17 mouse cellular contexts compared by ENCODE assay signal in genomic region chr3:85340491-85340890, GRCm38 (mm10).
DNase-seq lines count a peak whose midpoint lies in the region; ATAC-seq and TF ChIP-seq lines count a peak whose summit lies in the region.
"Had no signal": no experiment of that assay in that cellular context is flagged by ENCODE, and none has a peak within 500 bp of the region (broad histone marks: within the 10 kb centered on the region; RNA-seq: fewer than 3 reads in every experiment).

No protein-coding gene starts in this region.

- no peak; the same call in 1 of the 2 replicates for TF ChIP-seq CTCF in left cerebral cortex, adult 2 months (IDR thresholded peaks at IDR 0.05)
- TF ChIP-seq CTCF in cortical plate, adult 2 months (IDR thresholded peaks at IDR 0.05; ENCODE audit: extremely low read depth, insufficient read depth, low read length): no peak

- intact Hi-C loops in left cerebral cortex, adult 2 months (cut with DNase I): loop anchor here (2.0 kb wide), 1 partner anchor 26 kb away; no protein-coding TSS in a partner anchor

- H3K27me3 ChIP-seq in heart, embryonic 16.5 days (ENCODE audit: control insufficient read depth, insufficient read depth, low read length): no peaks in the 10 kb centered on the region
- H3K27me3 ChIP-seq: CH12.LX; forebrain, embryonic 15.5 days; intestine, embryonic 15.5 days; midbrain, embryonic 13.5 days had no signal

- peak; percentile 6 for DNase-seq in embryo, embryonic 10.5 days (ENCODE audit: low spot score)
- DNase-seq in embryo, embryonic 10 days (ENCODE audit: low spot score): no peak
- DNase-seq in heart, adult 9 months (ENCODE audit: low spot score in 2 of 2): no peak
- no peak for DNase-seq in left cerebral cortex, adult 2 months (ENCODE audit: extremely low spot score in 1 of 2, low spot score in 2 of 2)
- no peak for DNase-seq in left cerebral cortex, adult 9 months (ENCODE audit: low spot score in 2 of 2)
- DNase-seq in cerebellum, postnatal 10 days: no peak
- DNase-seq: gastrocnemius, adult 2 months; lung, postnatal 36 days; thymus, postnatal 4 days had no signal

- H3K4me3 ChIP-seq in heart, embryonic 16.5 days (ENCODE audit: low read length): no peak overlapping the region
- no peak overlapping the region for H3K4me3 ChIP-seq in left cerebral cortex, adult 2 months
- no peak overlapping the region for H3K4me3 ChIP-seq in cortical plate, adult 2 months (ENCODE audit: insufficient read depth, low read length)
- H3K4me3 ChIP-seq: forebrain, embryonic 15.5 days; gastrocnemius, adult 2 months; intestine, embryonic 15.5 days; limb, embryonic 12.5 days; midbrain, embryonic 13.5 days had no signal

- peaks cover 16% of the 10 kb centered on the region for H3K4me1 ChIP-seq in heart, embryonic 16.5 days (ENCODE audit: control insufficient read depth, insufficient read depth, low read length)
- peaks cover 12% of the 10 kb centered on the region for H3K4me1 ChIP-seq in cortical plate, adult 2 months (ENCODE audit: control insufficient read depth, insufficient read depth, low read length)

- peak overlapping the region; percentile 55; the same call in 1 of the 2 replicates for H3K27ac ChIP-seq in heart, embryonic 16.5 days (ENCODE audit: low read length)
- H3K27ac ChIP-seq in left cerebral cortex, adult 2 months: peak overlapping the region; percentile 92
- H3K27ac ChIP-seq in cortical plate, adult 2 months (ENCODE audit: insufficient read depth, low read length): peak overlapping the region; percentile 72
- H3K27ac ChIP-seq: forebrain, embryonic 15.5 days; gastrocnemius, adult 2 months; intestine, embryonic 15.5 days; limb, embryonic 12.5 days; liver, embryonic 14.5 days had no signal

- ATAC-seq in heart, embryonic 16.5 days (replicated peaks; ENCODE audit: extremely low read depth, insufficient read depth, low FRiP score): no peak
- ATAC-seq: forebrain, embryonic 15.5 days; midbrain, embryonic 13.5 days had no signal

- no peaks in the 10 kb centered on the region for H3K9me3 ChIP-seq in heart, embryonic 16.5 days (replicated peaks; ENCODE audit: control insufficient read depth, low read length)
- H3K9me3 ChIP-seq: forebrain, embryonic 15.5 days; intestine, embryonic 15.5 days; limb, embryonic 12.5 days; midbrain, embryonic 13.5 days had no signal

- TF ChIP-seq POLR2A in cortical plate, adult 2 months (IDR thresholded peaks at IDR 0.05; ENCODE audit: extremely low read depth, insufficient read depth, low read length): no peak

- H3K36me3 ChIP-seq in heart, embryonic 16.5 days (ENCODE audit: control insufficient read depth, insufficient read depth): no peaks in the 10 kb centered on the region
- H3K36me3 ChIP-seq: forebrain, embryonic 15.5 days; intestine, embryonic 15.5 days; limb, embryonic 12.5 days; midbrain, embryonic 13.5 days had no signal

- H3K9ac ChIP-seq in heart, embryonic 16.5 days (ENCODE audit: low read length): no peak overlapping the region
- H3K9ac ChIP-seq: forebrain, embryonic 15.5 days; intestine, embryonic 15.5 days; limb, embryonic 12.5 days; liver, embryonic 14.5 days; midbrain, embryonic 13.5 days had no signal

- H3K4me2 ChIP-seq in heart, embryonic 16.5 days (ENCODE audit: low read depth, low read length): no peak overlapping the region
- H3K4me2 ChIP-seq: forebrain, embryonic 15.5 days; intestine, embryonic 15.5 days; limb, embryonic 12.5 days; midbrain, embryonic 13.5 days had no signal

- 23% methylated on average over 3 of the region's 3 CpGs for WGBS in heart, embryonic 16.5 days
